Mouse (Mus musculus): ENCODE measurements around the gene Il2ra.
"Not testable (repeated sequence)": the region's sequence is repeated elsewhere in the genome, so short reads cannot be mapped to it uniquely, and the experiment has no call there.

Il2ra gene

DNA sequence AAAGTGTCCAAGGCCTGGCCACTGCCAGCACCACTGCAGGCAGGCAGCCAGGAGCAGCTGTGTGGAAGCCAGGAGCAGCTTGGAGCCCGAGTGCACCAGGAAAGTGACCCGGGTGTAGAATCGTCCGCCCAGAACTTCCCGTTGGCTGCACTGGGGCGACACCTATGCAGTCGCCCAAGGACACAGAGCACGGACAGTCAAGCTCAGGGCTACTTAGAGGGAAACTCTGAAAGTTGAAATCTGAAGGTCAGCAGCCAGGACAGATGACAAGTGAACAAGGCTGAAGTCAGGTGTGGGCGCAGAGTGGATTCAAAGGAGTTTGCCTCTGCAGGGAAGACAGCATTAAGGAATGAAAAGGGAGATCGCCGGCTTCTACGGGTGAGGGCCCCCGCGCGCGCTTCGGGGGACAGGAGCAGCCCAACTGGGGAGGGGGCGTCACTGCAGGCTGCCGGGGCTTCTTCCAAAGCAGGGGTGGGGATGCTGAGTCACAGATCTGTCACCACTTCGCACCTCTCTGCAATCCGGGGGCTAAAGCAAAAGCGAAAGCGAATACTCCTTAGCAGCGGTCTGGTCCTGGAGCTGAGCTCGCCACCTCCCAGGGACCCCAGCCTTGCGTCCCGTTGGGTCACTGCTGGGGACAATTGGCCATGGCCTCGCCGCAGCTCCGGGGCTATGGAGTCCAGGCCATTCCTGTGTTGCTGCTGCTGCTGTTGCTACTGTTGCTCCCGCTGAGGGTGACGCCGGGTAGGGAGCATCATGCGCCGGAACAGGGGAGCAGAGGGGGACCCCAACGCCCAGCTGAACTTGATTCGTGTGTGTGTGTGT lies 62.8 kb downstream of the Il2ra start, which contains the start of gene Il15ra:
Gene Il15ra, plus strand, starts transcription at position 90 of the 825 bp plus-strand sequence.
- DNase-seq (ENCODE audit: low spot score), result peak; percentile 12

DNA sequence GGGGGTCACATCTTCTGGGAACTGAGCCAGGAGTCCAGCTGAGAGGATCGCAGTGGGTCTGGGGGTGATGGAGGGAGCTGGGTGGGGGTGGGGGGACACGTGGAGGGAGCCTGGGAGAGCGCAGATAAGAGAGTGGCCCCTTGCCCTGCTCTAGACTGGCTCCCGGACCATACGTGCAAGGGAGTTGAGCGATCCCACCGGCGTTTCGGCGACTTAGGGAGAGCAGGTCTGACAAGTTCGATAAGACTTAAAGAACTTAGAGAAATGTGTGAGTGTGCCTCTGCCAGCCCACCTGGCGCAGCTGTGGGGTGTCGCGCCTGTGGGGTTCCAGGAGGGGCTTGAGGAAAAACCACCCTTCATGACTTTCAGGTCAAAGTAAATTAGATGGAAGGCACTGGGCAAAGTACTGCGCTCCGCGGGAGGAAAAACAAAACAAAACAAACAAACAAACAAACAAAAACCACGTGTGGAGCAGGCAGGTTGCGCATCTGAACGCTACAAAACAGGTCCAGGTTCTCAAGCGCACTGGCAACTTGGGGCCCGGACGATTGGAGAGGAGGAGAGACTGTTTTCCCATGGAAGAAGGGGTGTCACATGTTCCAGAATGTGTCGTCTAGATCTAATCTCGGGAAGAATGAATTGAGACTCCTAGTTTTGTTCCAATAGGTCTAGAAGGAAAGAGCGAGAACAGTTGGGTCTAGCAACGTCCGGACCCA lies 63.6 kb downstream of the Il2ra start:
- no peak for DNase-seq (ENCODE audit: low spot score)

DNA sequence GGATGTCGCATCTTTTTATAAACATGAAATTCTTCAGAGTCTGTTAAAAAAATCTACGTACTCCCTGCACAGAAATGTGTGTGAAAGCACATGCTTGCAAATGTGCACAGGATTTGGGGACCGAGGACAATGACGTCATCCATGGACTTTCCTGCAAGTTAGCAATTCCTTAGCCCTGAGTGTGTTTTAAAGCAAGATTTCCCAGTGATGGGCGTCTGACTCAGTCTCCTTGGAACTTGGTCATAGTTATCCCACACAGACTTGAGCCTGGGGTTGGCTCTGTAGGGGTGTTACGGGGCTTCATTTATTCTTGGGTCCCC lies 64.1 kb downstream of the Il2ra start:
- no peak for DNase-seq (ENCODE audit: low spot score)

DNA sequence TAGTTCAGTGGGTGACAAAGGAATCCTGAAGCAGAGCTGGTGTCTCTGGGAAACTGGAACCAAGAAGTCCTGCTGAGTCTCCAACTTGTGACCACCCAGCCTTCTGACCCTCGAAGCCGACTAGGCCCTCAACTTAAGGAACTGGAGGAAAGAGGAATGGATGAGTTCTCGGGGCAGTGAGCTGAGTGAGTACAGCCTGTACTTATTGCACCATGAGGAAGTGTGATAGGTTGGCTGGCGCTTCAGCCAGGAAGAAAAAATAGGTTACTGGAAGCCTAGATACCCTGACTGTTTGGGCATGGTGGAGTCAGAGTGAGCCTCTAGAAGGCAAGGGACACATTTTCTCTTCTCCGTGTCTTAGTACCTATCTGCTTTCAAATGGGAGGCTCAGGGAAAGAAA lies 65.9 kb downstream of the Il2ra start:
- DNase-seq (ENCODE audit: low spot score), result no peak

DNA sequence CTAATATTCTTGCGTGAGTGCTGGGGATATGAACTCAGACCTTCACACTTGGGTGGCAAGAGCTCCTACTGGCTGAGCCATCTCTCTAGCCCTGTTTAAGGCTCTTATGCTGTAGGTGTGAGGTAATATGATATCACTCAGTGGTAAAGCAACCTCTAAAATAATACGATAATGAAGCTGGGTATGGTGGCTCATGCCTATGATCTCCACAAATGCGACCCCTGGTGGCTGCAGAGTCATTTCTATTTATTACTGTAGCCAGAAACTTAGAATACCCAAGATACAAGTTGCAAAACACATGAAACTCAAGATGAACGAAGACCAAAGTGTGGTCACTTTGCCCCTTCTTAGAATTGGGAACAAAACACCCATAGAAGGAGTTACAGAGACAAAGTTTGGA lies 67.5 kb downstream of the Il2ra start:
- DNase-seq (ENCODE audit: low spot score), result not testable (repeated sequence)

DNA sequence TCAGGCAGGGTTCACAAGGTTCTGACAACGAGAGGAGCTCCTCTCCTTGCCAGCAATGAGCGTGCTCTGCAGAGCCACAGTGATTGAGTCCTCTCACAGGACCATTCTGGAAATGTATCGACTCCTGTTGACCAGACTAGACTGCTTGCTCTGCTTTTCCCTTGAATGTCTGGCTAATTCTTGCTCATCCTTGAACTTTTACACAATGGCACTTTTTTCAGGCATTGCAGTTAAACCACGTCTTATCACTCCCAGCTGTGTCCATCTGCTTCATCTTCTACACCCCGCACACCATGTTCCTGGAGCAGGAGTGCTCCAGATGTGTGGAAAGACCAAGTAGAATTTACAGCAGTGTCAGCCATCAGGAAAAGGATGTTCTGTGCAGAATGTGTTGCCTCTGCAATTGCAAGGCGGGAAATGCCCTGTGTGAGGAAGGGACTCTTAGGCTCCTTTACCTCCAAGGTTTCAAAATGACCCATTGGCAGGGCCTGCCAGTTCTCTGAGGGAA lies 69.9 kb downstream of the Il2ra start:
- no peak for DNase-seq (ENCODE audit: low spot score)

DNA sequence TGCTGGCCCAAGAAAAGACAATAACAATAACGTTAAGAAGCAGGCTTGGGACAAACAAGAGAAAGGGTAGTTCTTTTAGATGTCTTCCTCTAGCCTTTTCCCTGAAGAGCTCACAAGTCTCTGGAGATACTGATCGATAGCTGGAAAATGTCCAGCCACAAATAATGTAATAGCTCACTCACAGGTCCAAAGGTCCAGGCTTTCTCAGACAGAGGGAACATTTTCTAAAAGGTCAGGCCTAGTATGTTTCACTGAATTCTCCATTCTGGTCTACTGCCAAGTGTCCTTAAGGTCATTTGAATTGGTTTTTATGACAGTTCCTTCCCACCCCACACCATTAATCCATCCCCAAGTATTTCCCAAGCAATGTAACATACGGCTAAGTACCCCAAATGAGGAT lies 70.4 kb downstream of the Il2ra start:
- DNase-seq (ENCODE audit: low spot score), result no peak

DNA sequence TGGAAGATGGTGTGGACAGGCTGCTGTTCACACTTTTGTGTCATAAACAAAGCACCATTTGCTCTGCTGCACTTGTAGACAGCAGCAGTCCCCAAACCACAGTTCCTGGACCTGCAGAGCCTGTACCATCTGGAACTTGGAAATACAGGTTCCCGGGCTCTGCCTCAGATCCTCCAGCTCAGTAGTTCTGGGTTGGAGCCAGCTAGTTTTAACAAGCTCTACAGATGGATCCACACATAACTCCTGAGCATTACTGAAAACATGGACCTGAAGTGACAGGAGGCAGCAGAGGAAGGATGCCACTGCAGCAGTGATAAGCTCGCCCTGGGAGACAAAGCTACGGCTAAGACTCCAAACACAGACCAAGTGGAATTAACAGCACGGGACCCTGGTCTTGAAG lies 71.9 kb downstream of the Il2ra start:
- no peak for DNase-seq (ENCODE audit: low spot score)

DNA sequence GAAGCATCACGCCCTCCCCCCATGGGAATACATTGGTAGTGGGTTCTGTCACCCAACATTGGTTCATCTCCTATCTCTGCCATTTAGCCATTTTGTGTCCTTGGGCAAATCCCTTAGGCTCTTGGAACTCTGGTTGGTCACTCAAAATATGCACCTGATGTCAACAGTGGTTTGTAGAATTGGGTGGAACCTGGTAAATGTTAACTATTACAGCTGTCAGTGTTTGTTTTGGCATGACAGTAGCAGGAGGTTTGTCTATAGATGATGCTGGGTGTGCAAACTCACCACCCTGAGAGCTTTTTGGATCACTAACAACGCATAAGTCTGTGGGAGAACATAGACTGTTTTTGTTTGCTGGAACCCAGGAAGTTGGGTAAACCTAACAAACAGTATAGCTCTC lies 76.0 kb downstream of the Il2ra start:
- no peak for DNase-seq (ENCODE audit: low spot score)

DNA sequence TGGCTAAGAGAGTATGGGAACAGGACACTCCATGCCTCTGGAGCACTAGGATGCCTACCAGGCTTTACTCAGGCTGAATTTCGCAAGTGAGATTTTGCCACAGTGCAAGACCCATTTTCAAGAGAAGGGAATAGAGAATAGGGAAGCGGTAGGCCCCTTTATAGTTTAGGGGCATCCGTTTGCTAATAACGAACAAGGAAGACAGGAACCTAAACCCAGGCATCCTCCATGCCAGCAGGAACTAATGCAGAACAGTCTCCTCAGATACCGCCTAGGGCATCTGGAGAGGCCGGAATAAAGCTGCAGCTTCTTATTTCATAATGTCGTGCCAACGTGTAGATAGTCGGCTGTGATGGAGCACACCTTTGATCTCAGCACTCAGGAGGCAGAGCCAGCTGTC lies 80.0 kb downstream of the Il2ra start:
- no peak for DNase-seq (ENCODE audit: low spot score)

DNA sequence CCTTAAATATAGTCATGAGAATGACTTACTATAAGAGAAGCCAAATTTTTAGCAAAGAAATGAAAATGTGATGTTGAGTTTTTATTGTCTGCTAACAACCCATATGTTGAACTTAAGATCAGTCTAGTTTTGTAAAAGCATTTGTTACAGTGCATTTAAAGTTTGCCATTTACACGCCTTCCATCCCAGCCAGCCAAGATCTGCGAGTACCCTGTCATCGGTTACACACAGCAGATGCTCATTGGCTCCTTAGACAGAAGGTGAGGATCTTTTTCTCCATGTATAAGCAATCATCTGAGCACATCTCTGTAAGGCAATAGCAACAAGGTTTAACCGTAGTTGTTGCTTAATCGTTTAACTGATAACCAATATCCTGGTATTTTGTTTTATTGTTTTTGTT lies 85.0 kb downstream of the Il2ra start:
- no peak for DNase-seq (ENCODE audit: low spot score)

DNA sequence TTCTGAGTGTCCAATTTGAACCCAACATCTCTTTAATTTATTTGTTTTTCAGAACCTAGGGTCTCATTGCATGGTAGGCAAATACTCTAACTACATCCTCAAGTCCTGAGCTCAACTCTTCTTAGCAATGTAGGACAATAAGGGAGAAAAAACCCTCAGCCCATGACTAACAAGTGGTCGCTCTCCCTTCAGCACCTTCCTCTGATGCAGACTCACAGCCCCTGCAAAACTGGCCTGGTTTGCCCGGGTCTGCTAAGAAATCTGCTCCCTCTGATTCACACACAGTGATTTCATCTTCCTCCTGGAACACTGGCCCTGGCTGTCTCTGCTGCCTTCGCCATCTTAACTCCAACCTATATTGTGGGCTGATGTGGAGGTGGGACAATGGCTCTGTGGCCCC lies 86.5 kb downstream of the Il2ra start:
- DNase-seq (ENCODE audit: low spot score), result no peak

DNA sequence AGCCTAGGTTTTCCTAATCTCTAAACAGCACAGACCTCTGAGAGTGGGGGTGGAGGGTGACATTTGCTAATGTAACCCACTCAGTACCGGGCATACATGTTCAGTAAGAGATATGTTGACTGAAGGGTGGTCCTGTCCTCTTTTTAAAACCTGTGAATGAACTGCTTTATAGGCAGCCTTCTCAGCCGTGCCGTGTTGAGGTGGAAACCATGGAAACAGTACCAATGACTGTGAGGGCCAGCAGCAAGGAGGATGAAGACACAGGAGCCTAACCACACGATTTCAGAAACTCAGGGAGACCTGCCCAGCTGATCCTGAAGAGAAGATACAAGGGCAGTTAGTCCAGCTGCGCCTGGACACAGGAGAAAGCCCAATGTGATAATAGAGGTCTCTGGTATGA lies 90.4 kb downstream of the Il2ra start:
- no peak for DNase-seq (ENCODE audit: low spot score)

DNA sequence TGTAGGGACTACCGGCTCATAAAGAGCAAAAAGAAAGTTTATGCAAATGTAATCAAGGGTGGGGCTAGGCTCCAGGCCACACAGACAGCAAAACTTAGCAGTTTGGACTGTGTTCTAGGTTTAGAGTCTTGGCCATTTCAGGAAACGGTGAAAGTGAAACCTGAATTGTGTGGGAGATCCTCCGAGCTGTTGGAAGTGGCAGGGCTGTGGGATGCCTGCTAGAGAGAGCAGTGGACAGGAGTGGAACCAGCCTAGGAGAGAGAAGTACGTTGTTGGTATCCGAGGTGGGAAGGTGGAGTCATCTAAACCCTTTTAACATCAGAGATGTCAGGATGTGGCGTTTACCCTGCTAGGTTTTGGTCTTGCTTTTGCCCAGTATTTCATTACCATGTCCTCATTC lies 93.2 kb downstream of the Il2ra start:
- DNase-seq (ENCODE audit: low spot score), result no peak

DNA sequence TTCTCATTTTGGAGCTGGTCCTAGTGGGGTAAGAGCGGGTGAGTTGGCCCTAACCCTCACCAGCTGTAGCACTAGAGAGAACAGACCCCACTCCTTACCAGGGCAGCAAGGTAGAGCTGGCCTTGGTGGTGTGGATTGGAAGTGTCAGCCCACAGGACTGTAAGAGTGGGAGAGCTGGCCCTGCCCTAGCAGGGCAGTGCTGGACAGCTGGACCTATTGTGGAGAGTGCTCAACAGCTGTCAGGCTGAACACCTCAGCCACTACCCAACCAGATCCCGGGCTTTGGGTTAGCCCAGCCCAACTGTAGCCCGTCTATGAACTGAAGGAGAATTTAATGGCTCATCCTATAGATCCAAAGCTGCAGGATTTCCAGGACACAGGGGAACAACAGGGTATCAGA lies 96.2 kb downstream of the Il2ra start:
- no peak for DNase-seq (ENCODE audit: low spot score)

DNA sequence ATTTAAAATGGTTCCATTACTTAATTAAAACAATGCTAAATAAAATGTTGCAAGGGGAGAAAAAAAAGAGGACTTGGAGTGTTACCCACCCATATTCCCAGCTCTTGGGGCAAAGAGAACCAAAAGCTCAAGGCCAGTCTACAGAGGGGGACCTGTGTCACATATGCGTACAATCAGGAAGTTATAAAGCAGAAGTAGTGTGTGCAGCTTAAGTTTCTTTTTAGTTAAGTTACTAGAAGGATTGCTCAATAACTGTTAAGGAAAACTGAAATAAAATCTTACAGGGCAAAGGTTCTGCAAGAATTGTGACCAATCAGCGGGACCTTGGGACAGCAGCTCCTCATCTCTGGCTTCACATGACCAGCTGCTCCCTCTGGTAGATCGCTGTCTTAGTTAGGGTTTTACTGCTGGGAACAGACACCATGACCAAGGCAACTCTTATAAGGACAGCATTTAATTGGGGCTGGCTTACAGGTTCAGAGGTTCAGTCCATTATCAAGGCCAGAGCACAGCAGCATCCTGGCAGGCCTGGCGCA lies 97.0 kb downstream of the Il2ra start:
- DNase-seq (ENCODE audit: low spot score), result no peak

Measured in yolk sac, embryonic 10.5 days (tissue).